Mouse (Mus musculus) hindbrain, embryonic 12.5 days (tissue): Measurements from ENCODE around the gene Crtc1. TPM values are rescaled to one million over a fixed set of nuclear protein-coding genes. Genes with fewer than 3 reads are reported as not detected.

Source experiments
- ATAC-seq: fragments of 200-750 bp; cut with Nextera tagmentation; 2 replicates; pipeline ENCODE4 v1.8.0; 2017; ENCODE audit warnings: moderate TSS enrichment; ENCODE audit not compliant: low FRiP score
- H3K27ac ChIP-seq: fragments of 300-500 bp; sonication (generic); 2 replicates; pipeline ENCODE4 v1.5.1; 2016; ENCODE audit warnings: mild to moderate bottlenecking
- H3K27me3 ChIP-seq: fragments of 300-500 bp; sonication (generic); 2 replicates; pipeline ENCODE4 v1.6.1; 2016; ENCODE audit warnings: mild to moderate bottlenecking
- H3K36me3 ChIP-seq: fragments of 300-500 bp; sonication (generic); 2 replicates; pipeline ENCODE4 v1.6.1; 2016; ENCODE audit warnings: mild to moderate bottlenecking
- H3K4me1 ChIP-seq: fragments of 300-500 bp; sonication (generic); 2 replicates; pipeline ENCODE4 v1.6.1; 2016
- H3K4me2 ChIP-seq: fragments of 300-500 bp; sonication (generic); replicated peaks from 2 replicates; pipeline ENCODE4 v1.6.1; 2016; ENCODE audit warnings: mild to moderate bottlenecking
- H3K4me3 ChIP-seq: fragments of 300-500 bp; sonication (generic); 2 replicates; pipeline ENCODE4 v1.5.1; 2016; ENCODE audit warnings: mild to moderate bottlenecking
- H3K9ac ChIP-seq: fragments of 300-500 bp; sonication (generic); 2 replicates; pipeline ENCODE4 v1.6.1; 2016; ENCODE audit warnings: mild to moderate bottlenecking, moderate library complexity
- H3K9me3 ChIP-seq: fragments of 300-500 bp; sonication (generic); replicated peaks from 2 replicates; pipeline ENCODE4 v1.6.1; 2016; ENCODE audit warnings: mild to moderate bottlenecking
- WGBS: fragments of 180-500 bp; shearing (Covaris S2); methylation state at CpG from one replicate; pipeline ENCODE4 v1.1.7; 2016; 5-methylcytosine and 5-hydroxymethylcytosine counted together
- polyA plus RNA-seq: library from polyadenylated mRNA; unstranded; fragments of >200 nt; fragmentation: Nextera tagmentation; extraction: Ambion mirVana; gene quantifications from 2 replicates; pipeline ENCODE4 v1.2.1, GENCODE M21; 2016

Gene Crtc1
- polyA plus RNA-seq, 1 experiment from 2014 or later, result 24.6 TPM

GRCm38 (mm10) chr8:70352000-70352384 lies 87.4 kb downstream of the Crtc1 start:
- Histone ChIP-seq H3K4me2 (peak overlapping the region; percentile 90), H3K4me1 (peaks cover 45% of the 10 kb centered on the region), H3K4me3 (peak overlapping the region; percentile 100), H3K36me3 (peaks cover 21% of the 10 kb centered on the region), H3K9ac (peak overlapping the region; percentile 99), H3K9me3 (no peaks in the 10 kb centered on the region), H3K27ac (no peak overlapping the region), H3K27me3 (no peaks in the 10 kb centered on the region)
- WGBS, result 34% methylated on average over 3 of the region's 3 CpGs
- ATAC-seq, result no peak

DNA sequence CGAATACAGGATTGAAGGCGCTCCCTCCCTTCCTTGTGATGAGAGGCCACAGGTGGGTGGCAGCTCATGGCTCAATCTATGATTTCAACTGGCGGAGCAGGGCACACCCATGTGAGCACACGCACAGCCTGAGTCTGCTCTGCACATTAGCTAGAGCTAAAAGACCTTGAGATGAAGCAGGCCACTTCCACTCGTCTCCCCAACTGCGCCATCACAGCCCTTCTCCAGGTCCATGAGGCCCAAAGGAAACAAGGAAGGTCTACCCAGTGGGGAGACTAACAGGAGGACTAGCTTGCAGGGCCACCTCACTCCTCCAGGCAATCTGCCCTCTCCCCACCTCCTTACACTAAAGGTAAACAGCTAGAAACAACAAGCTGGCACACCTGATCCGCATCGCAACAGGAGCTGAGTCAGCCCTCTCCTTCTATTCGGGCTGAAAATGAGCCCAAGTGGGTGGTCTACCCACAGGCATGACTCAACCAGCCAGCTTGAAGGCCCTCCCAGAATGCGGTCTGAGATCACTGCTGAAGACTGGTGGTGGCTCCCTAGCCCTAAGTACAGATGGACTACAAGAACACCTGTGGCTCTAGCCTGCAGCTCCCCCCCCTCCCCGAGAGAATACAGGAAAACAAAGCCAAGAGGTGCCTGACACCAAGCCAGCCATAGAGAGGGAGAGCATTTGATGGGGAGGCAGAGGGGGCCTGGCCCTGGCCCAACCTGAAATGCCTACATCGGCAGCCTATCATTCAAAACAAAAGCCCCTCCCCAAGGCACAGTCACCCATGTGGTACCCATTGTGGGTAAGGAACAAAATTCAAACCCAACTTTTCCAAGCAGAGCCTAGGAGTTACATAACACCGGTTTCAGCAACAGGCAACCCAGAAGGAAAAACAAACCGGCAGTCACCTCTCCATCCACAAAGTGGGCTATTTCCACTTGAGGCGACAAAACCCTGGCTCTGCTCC lies 88.1 kb downstream of the Crtc1 start:
- Histone ChIP-seq H3K9ac (peak overlapping the region; percentile 99), H3K4me3 (peak overlapping the region; percentile 100), H3K27me3 (no peaks in the 10 kb centered on the region), H3K27ac (no peak overlapping the region), H3K36me3 (peaks cover 25% of the 10 kb centered on the region), H3K9me3 (no peaks in the 10 kb centered on the region), H3K4me2 (peak overlapping the region; percentile 90), H3K4me1 (peaks cover 47% of the 10 kb centered on the region)
- no peak for ATAC-seq
- WGBS, result 59% methylated on average over 15 of the region's 15 CpGs

DNA sequence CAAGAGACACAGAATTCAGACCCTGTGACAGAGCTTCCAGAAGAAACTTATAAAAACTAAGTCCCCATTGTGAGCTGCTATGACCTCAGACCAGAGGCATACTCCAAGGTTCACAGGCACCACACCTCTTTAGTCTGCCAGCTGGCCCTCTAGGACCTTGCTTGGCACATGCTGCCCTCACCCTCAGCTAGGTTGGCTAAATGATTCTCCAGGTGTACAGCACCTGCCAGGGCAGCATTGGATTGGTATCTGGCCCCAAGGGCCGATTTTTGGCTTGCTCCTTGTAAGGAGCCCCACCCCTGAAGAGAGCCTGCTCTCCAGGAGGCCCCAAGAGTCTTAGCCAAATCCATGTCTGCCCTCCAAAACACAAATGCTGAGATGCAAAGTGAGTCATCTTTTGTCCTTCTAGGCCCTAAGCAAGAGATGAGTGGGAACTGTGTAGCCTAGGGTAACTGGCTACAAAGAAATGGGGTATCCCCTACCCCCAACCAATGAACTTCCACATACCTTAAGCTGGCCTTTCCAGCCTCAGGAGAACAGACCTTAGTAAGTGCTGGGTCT lies 91.4 kb downstream of the Crtc1 start:
- Histone ChIP-seq H3K4me2 (no peak overlapping the region), H3K27ac (no peak overlapping the region), H3K9me3 (no peaks in the 10 kb centered on the region), H3K9ac (no peak overlapping the region), H3K4me1 (peaks cover 44% of the 10 kb centered on the region), H3K4me3 (no peak overlapping the region), H3K27me3 (no peaks in the 10 kb centered on the region), H3K36me3 (peaks cover 40% of the 10 kb centered on the region)
- WGBS, result 83% methylated on average over 1 of the region's 1 CpGs
- ATAC-seq, result no peak

- H3K4me1 ChIP-seq, result peaks cover 44% of the 10 kb centered on the region
- H3K9me3 ChIP-seq, result no peaks in the 10 kb centered on the region
- H3K9ac ChIP-seq, result no peak overlapping the region
- H3K36me3 ChIP-seq, result peaks cover 45% of the 10 kb centered on the region
- ATAC-seq, result no peak
- no peak overlapping the region for H3K27ac ChIP-seq
- H3K27me3 ChIP-seq, result no peaks in the 10 kb centered on the region
- H3K4me3 ChIP-seq, result no peak overlapping the region
- H3K4me2 ChIP-seq, result no peak overlapping the region
- WGBS, result 85% methylated on average over 4 of the region's 4 CpGs
Measured at GRCm38 (mm10) chr8:70347443-70347842, 91.9 kb downstream of the Crtc1 start.

DNA sequence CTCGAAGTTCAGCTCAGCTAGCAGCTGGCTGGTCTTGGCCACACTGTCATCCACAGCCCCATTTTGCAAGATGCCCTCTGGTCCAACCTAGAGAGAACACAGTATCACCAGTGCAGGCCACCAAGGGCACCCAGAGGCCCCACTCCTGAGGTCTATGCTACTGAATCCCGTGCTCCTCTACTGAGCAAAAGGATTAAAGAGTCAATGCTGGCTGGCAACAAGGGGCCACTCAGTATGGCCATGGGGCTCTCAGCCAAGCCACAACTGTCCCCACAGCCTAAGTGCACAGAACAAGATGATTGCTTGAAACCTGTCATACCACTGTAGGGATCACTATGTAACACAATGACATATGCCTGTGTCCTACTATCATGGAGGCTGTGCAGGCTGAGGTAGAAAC lies 95.1 kb downstream of the Crtc1 start:
- Histone ChIP-seq H3K36me3 (peaks cover 69% of the 10 kb centered on the region), H3K27me3 (no peaks in the 10 kb centered on the region), H3K4me3 (no peak overlapping the region), H3K4me2 (no peak overlapping the region), H3K9ac (0 out of 2 replicates have a peak overlapping the region, but pooled peaks have one; percentile 24), H3K27ac (no peak overlapping the region), H3K4me1 (peaks cover 14% of the 10 kb centered on the region; the same call in 1 of the 2 replicates), H3K9me3 (no peaks in the 10 kb centered on the region)
- ATAC-seq, result no peak
- WGBS, result 92% methylated on average over 2 of the region's 2 CpGs

GRCm38 (mm10) chr8:70343696-70344095 lies 95.7 kb downstream of the Crtc1 start:
- H3K4me3 ChIP-seq, result no peak overlapping the region
- no peak overlapping the region for H3K9ac ChIP-seq
- peaks cover 8% of the 10 kb centered on the region; the same call in 1 of the 2 replicates for H3K4me1 ChIP-seq
- H3K36me3 ChIP-seq, result peaks cover 69% of the 10 kb centered on the region
- no peak for ATAC-seq
- no peak overlapping the region for H3K4me2 ChIP-seq
- no peaks in the 10 kb centered on the region for H3K27me3 ChIP-seq
- no peak overlapping the region for H3K27ac ChIP-seq
- WGBS, result 65% methylated on average over 6 of the region's 6 CpGs
- no peaks in the 10 kb centered on the region for H3K9me3 ChIP-seq

DNA sequence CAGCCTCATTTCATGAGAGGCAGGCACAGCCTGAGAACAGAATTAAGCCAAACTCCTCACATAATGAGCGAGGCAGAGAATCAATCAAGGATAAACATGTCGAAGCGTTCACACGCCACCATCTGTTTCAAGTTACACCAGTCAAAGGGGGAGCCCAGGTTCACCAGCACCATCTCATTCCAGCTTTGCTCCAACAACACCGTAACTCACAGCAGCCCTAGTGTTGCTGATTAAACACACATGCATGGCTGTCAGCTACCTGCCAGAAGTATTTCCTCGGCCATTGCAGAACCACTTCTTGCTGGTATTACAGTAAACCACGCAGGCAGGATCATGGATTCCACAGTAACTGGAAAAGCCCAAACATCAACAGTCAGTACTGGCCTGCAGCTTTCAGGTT lies 96.3 kb downstream of the Crtc1 start:
- Histone ChIP-seq H3K27me3 (no peaks in the 10 kb centered on the region), H3K4me2 (no peak overlapping the region), H3K9ac (no peak overlapping the region), H3K9me3 (no peaks in the 10 kb centered on the region), H3K36me3 (peaks cover 71% of the 10 kb centered on the region), H3K27ac (no peak overlapping the region), H3K4me1 (peaks cover 5% of the 10 kb centered on the region; the same call in 1 of the 2 replicates), H3K4me3 (no peak overlapping the region)
- no peak for ATAC-seq
- 82% methylated on average over 7 of the region's 7 CpGs for WGBS

DNA sequence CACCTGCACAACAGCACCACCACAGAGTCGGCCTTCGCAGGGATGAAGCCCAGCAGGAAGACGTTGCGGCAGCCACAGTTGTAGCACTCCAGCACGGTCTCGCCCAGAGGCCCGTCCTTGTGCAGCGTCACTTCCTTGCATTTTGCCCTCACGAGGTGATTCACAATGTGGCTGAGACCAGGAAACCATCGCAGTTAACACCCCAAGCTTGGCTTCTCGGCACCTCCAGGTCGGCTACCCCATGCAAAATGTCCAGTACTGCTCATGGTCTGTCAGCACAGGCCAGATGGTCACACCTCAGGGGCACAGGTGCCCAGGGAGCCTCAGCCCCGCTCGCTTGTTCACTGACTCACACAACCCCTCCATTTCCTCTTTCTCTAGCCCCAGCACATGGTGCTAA lies 97.4 kb downstream of the Crtc1 start:
- Histone ChIP-seq H3K9me3 (no peaks in the 10 kb centered on the region), H3K4me1 (peaks cover 5% of the 10 kb centered on the region; the same call in 1 of the 2 replicates), H3K27ac (no peak overlapping the region), H3K36me3 (peaks cover 78% of the 10 kb centered on the region), H3K4me2 (no peak overlapping the region), H3K9ac (no peak overlapping the region), H3K27me3 (no peaks in the 10 kb centered on the region), H3K4me3 (no peak overlapping the region)
- ATAC-seq, result no peak
- 94% methylated on average over 14 of the region's 14 CpGs for WGBS

- H3K36me3 ChIP-seq, result peaks cover 84% of the 10 kb centered on the region
- no peak overlapping the region for H3K9ac ChIP-seq
- ATAC-seq, result no peak
- H3K27ac ChIP-seq, result no peak overlapping the region
- WGBS, result 92% methylated on average over 7 of the region's 7 CpGs
- H3K9me3 ChIP-seq, result no peaks in the 10 kb centered on the region
- H3K27me3 ChIP-seq, result no peaks in the 10 kb centered on the region
- no peak overlapping the region for H3K4me3 ChIP-seq
- H3K4me1 ChIP-seq, result peaks cover 3% of the 10 kb centered on the region; the same call in 1 of the 2 replicates
- no peak overlapping the region for H3K4me2 ChIP-seq
Measured at GRCm38 (mm10) chr8:70340659-70341058, 98.7 kb downstream of the Crtc1 start.

- H3K9me3 ChIP-seq, result no peaks in the 10 kb centered on the region
- peaks cover 99% of the 10 kb centered on the region for H3K36me3 ChIP-seq
- no peak overlapping the region for H3K4me3 ChIP-seq
- H3K9ac ChIP-seq, result no peak overlapping the region
- H3K4me2 ChIP-seq, result no peak overlapping the region
- no peaks in the 10 kb centered on the region for H3K27me3 ChIP-seq
- 91% methylated on average over 7 of the region's 7 CpGs for WGBS
- H3K27ac ChIP-seq, result no peak overlapping the region
- H3K4me1 ChIP-seq, result peaks cover 3% of the 10 kb centered on the region; the same call in 1 of the 2 replicates
- ATAC-seq, result no peak
Measured at GRCm38 (mm10) chr8:70338931-70339330, 100.4 kb downstream of the Crtc1 start.

DNA sequence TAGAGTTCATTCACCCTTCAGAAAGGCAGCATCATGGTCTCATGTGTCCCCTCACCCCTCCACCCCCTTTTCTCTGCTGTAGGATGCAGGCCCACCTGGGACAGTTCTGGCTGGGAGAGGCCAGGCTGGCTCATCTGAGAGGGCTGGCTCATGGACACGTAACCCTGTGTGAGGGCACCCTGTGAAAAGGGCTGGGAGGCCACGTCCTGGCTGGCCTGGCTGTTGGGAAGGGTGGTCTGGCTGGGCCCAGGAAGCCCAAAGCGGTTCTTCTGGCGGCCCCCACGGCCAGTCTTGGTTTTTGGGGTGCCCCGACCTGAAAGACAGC lies 106.5 kb downstream of the Crtc1 start:
- 97% methylated on average over 6 of the region's 6 CpGs for WGBS
- H3K27ac ChIP-seq, result no peak overlapping the region
- no peak for ATAC-seq
- peaks cover 31% of the 10 kb centered on the region for H3K4me1 ChIP-seq
- H3K9me3 ChIP-seq, result no peaks in the 10 kb centered on the region
- no peak overlapping the region for H3K4me3 ChIP-seq
- peaks cover 81% of the 10 kb centered on the region for H3K36me3 ChIP-seq
- H3K9ac ChIP-seq, result no peak overlapping the region
- peaks cover 26% of the 10 kb centered on the region for H3K27me3 ChIP-seq
- H3K4me2 ChIP-seq, result no peak overlapping the region
